Mouse (Mus musculus) hindbrain, embryonic 14.5 days (tissue): ENCODE data around the gene Ccer1. TPM values are rescaled to one million over a fixed set of nuclear protein-coding genes. Genes with fewer than 3 reads are reported as not detected.
"Not testable (repeated sequence)": the region's sequence is repeated elsewhere in the genome, so short reads cannot be mapped to it uniquely, and the experiment has no call there.

Experiments used
- ATAC-seq: fragments of 200-750 bp; cut with Nextera tagmentation; 2 replicates; pipeline ENCODE4 v1.8.0; 2017; ENCODE audit warnings: moderate number of reproducible peaks, mild to moderate bottlenecking, moderate TSS enrichment, moderate library complexity; ENCODE audit not compliant: low FRiP score
- DNase-seq: peaks from one replicate; pipeline ENCODE4 v3.0.0-alpha.2; 2015; ENCODE audit warnings: low spot score
- H3K27ac ChIP-seq: fragments of 300-500 bp; sonication (generic); 2 replicates; pipeline ENCODE4 v1.5.1; 2014; ENCODE audit warnings: mild to moderate bottlenecking, moderate library complexity
- H3K27me3 ChIP-seq: fragments of 300-500 bp; sonication (generic); 2 replicates; pipeline ENCODE4 v1.6.1; 2014; ENCODE audit warnings: mild to moderate bottlenecking, low read length, mixed read lengths; ENCODE audit not compliant: control insufficient read depth, insufficient read depth
- H3K36me3 ChIP-seq: fragments of 300-500 bp; sonication (generic); replicated peaks from 2 replicates; pipeline ENCODE4 v1.6.1; 2014; ENCODE audit not compliant: control insufficient read depth, insufficient read depth
- H3K4me1 ChIP-seq: fragments of 300-500 bp; sonication (generic); replicated peaks from 2 replicates; pipeline ENCODE4 v1.6.1; 2014; ENCODE audit warnings: antibody characterized with exemption, low read length, mixed read lengths; ENCODE audit not compliant: control insufficient read depth, insufficient read depth
- H3K4me2 ChIP-seq: fragments of 300-500 bp; sonication (generic); replicated peaks from 2 replicates; pipeline ENCODE4 v1.6.1; 2014; ENCODE audit warnings: mild to moderate bottlenecking, moderate library complexity
- H3K4me3 ChIP-seq: fragments of 300-500 bp; sonication (generic); replicated peaks from 2 replicates; pipeline ENCODE4 v1.5.1; 2014; ENCODE audit warnings: mild to moderate bottlenecking, low read length
- H3K9ac ChIP-seq: fragments of 300-500 bp; sonication (generic); 2 replicates; pipeline ENCODE4 v1.6.1; 2014
- H3K9me3 ChIP-seq: fragments of 300-500 bp; sonication (generic); 2 replicates; pipeline ENCODE4 v1.6.1; 2016; ENCODE audit warnings: low read length; ENCODE audit not compliant: control insufficient read depth
- WGBS: fragments of 180-500 bp; shearing (Covaris S2); extraction: QIAGEN DNeasy Blood & Tissue Kit; methylation state at CpG from one replicate; pipeline ENCODE4 v1.1.7; 2014; 5-methylcytosine and 5-hydroxymethylcytosine counted together
- polyA plus RNA-seq: library from polyadenylated mRNA; unstranded; fragments of >200 nt; fragmentation: Nextera tagmentation; extraction: Ambion mirVana; gene quantifications from 2 replicates; pipeline ENCODE4 v1.2.1, GENCODE M21; 2014

Ccer1 gene
- polyA plus RNA-seq, 1 experiment from 2014 or later, result not detected

DNA sequence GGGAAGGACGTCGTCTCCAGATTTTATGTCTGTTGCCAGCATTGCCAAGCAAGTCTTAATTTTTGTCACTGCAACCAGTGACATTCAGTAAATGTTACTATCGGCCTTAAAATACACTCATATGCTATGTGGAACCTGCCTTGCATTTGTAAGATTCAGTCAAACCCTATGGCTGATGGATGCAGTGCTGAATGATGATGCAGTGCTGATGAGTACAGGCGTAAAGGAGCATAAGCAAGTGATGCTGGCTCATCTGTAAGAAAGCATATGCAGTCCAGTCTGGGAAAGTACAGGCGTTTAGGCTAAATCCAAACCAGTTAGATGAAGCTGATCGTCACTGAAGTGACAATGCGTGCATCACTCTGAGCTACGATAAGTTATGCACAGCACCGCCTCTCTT, 29.9 kb downstream of the Ccer1 start:
- WGBS, result 98% methylated on average over 9 of the region's 9 CpGs
- H3K9ac ChIP-seq, result no peak overlapping the region

DNA sequence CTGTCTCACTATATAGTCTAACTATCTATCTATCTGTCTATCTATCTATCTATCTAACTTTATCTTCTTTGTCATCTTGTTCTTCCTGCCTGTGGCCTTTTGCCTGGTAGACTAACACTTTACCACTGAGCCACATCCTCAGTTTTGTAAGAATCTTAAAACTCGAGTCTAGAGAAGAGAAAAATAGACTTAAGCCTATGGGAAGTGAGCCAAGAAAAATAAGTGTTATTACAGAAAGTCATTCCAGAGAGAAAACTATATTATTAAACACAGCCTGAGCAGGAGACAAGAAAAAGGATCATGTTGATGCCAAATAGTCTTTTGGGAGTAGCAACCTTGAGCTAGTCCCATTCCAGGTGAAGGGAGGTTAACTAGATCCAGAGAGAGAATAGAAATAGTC, 33.1 kb downstream of the Ccer1 start:
- H3K27ac ChIP-seq, result no peak overlapping the region
- H3K4me2 ChIP-seq, result no peak overlapping the region
- 69% methylated on average over 1 of the region's 1 CpGs for WGBS
- H3K27me3 ChIP-seq, result no peaks in the 10 kb centered on the region
- H3K36me3 ChIP-seq, result no peaks in the 10 kb centered on the region
- no peaks in the 10 kb centered on the region for H3K4me1 ChIP-seq
- no peaks in the 10 kb centered on the region for H3K9me3 ChIP-seq
- no peak overlapping the region for H3K9ac ChIP-seq
- H3K4me3 ChIP-seq, result no peak overlapping the region
- no peak for DNase-seq
- no peak for ATAC-seq

More for the DNA sequence above, 29.9 kb downstream of the Ccer1 start:
- Histone ChIP-seq H3K27me3 (no peaks in the 10 kb centered on the region), H3K4me3 (no peak overlapping the region), H3K9me3 (no peaks in the 10 kb centered on the region), H3K27ac (no peak overlapping the region), H3K4me1 (no peaks in the 10 kb centered on the region), H3K4me2 (no peak overlapping the region), H3K36me3 (no peaks in the 10 kb centered on the region)
- DNase-seq (no peak), ATAC-seq (no peak)

DNA sequence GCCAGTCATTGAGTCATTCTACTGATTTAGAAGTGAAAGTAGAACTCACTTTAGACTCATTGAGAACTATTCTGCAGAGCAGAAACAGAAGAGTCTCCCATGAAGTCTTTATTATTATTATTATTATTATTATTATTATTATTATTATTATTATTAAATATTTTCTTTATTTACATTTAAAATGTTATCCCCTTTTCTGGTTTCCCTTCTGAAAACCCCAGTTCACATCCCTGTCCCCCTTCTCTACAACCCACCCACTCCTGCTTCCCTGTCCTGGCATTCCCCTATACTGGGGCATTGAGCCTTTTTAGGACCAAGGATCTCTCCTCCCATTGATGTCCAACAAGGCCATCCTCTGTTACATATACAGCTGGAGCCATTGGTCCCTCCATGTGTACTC, 33.8 kb downstream of the Ccer1 start, which contains the start of gene C030005K15Rik:
TSS of gene C030005K15Rik (minus strand) at position 101 of the 400 bp plus-strand sequence.
- not testable (repeated sequence) for H3K9me3 ChIP-seq, H3K27ac ChIP-seq, ATAC-seq, H3K4me1 ChIP-seq, H3K4me3 ChIP-seq, H3K4me2 ChIP-seq, H3K9ac ChIP-seq, DNase-seq, H3K36me3 ChIP-seq, H3K27me3 ChIP-seq

Other genes with a start within 250 kb of the Ccer1 start
- gene Dcn, start 213.4 kb upstream of the Ccer1 start, polyA plus RNA-seq, result 113 and 139 TPM in 2 replicates
- gene Lum, start 127.9 kb upstream of the Ccer1 start, polyA plus RNA-seq, result 29.3 and 41.5 TPM in 2 replicates
- 0.12 TPM in 1 of 2 replicates, not detected in the other for gene Kera, start 86.2 kb upstream of the Ccer1 start, polyA plus RNA-seq
- 0.28 TPM in 1 of 2 replicates, not detected in the other for gene Epyc, start 49.0 kb upstream of the Ccer1 start, polyA plus RNA-seq
- gene C030005K15Rik, start 33.7 kb downstream of the Ccer1 start, polyA plus RNA-seq, result not detected in 2 replicates